Mouse (Mus musculus) cortical plate, adult 2 months (tissue): ENCODE measurements around the gene Gm9736. TPM values are rescaled to one million over a fixed set of nuclear protein-coding genes. Genes with fewer than 3 reads are reported as not detected.
"Not testable (repeated sequence)": the region's sequence is repeated elsewhere in the genome, so short reads cannot be mapped to it uniquely, and the experiment has no call there.

Experiments used
- H3K27ac ChIP-seq: fragments of 200-500 bp; 2 replicates; pipeline ENCODE4 v1.5.1; 2012; ENCODE audit warnings: low read length, control low read depth, inconsistent platforms; ENCODE audit not compliant: insufficient read depth
- H3K4me1 ChIP-seq: fragments of 200-500 bp; 2 replicates; pipeline ENCODE4 v1.6.1; 2011; ENCODE audit warnings: low read length; ENCODE audit not compliant: control insufficient read depth, insufficient read depth
- H3K4me3 ChIP-seq: fragments of 200-500 bp; 2 replicates; pipeline ENCODE4 v1.5.1; 2011; ENCODE audit warnings: mild to moderate bottlenecking, low read length, control low read depth; ENCODE audit not compliant: insufficient read depth
- CTCF ChIP-seq: fragments of 200-500 bp; IDR thresholded peaks from 2 replicates; pipeline ENCODE4 v1.5.1; 2011; ENCODE audit warnings: mild to moderate bottlenecking, control low read depth, low read length; ENCODE audit not compliant: insufficient read depth; ENCODE audit errors: extremely low read depth
- POLR2A ChIP-seq: fragments of 200-500 bp; IDR thresholded peaks from 2 replicates; pipeline ENCODE4 v1.6.1; 2011; ENCODE audit warnings: mild to moderate bottlenecking, low read length, control low read depth; ENCODE audit not compliant: insufficient read depth; ENCODE audit errors: extremely low read depth
- polyA plus RNA-seq: library from polyadenylated mRNA; depleted of rRNA; stranded (reverse); fragments of >200 nt; gene quantifications from 2 replicates; pipeline ENCODE4 v1.2.3, GENCODE M21; 2012; rRNA removed

The Gm9736 gene
- polyA plus RNA-seq, 1 experiment, result not detected

- Histone ChIP-seq H3K4me3 (no peak overlapping the region), H3K4me1 (no peaks in the 10 kb centered on the region), H3K27ac (no peak overlapping the region)
- TF ChIP-seq POLR2A (no peak), CTCF (no peak)
Observed at GRCm38 (mm10) chr10:77724855-77725254, 26.3 kb downstream of the Gm9736 start.

- H3K4me1 ChIP-seq, H3K4me3 ChIP-seq, H3K27ac ChIP-seq: not testable (repeated sequence)
Observed at GRCm38 (mm10) chr10:77720299-77720698, 30.9 kb downstream of the Gm9736 start, which contains the start of gene Krtap12-1. Krtap12-1 (plus strand) TSS chr10:77720599.

- no peaks in the 10 kb centered on the region for H3K4me1 ChIP-seq
- H3K27ac ChIP-seq, result no peak within 1 kb of the TSS
- no peak within 1 kb of the TSS for H3K4me3 ChIP-seq
- TF ChIP-seq POLR2A, result no peak
- TF ChIP-seq CTCF, result no peak
Observed at GRCm38 (mm10) chr10:77715507-77715906, 35.6 kb downstream of the Gm9736 start, which contains the start of gene Gm10142. Gm10142 (plus strand) TSS chr10:77715807.

- TF ChIP-seq POLR2A (no peak), CTCF (no peak)
- Histone ChIP-seq H3K27ac (no peak overlapping the region), H3K4me3 (no peak overlapping the region), H3K4me1 (no peaks in the 10 kb centered on the region)
Observed at GRCm38 (mm10) chr10:77713734-77714133, 37.4 kb downstream of the Gm9736 start.

- H3K27ac ChIP-seq, H3K4me3 ChIP-seq, H3K4me1 ChIP-seq: not testable (repeated sequence)
Observed at GRCm38 (mm10) chr10:77711157-77711556, 40.0 kb downstream of the Gm9736 start, which contains the start of gene Gm10024. Gm10024 (plus strand) TSS chr10:77711457.

- Histone ChIP-seq H3K27ac (no peak overlapping the region), H3K4me3 (no peak overlapping the region), H3K4me1 (no peaks in the 10 kb centered on the region)
- TF ChIP-seq POLR2A (no peak), CTCF (no peak)
Observed at GRCm38 (mm10) chr10:77709831-77710230, 41.3 kb downstream of the Gm9736 start.

- Histone ChIP-seq H3K4me3 (no peak within 1 kb of the TSS), H3K4me1 (no peaks in the 10 kb centered on the region)
- TF ChIP-seq CTCF, result no peak
- TF ChIP-seq POLR2A, result no peak
Observed at GRCm38 (mm10) chr10:77706326-77706725, 44.8 kb downstream of the Gm9736 start, which contains the start of gene Gm10272. Gm10272 (plus strand) TSS chr10:77706626.

More at GRCm38 (mm10) chr10:77706326-77706725, 44.8 kb downstream of the Gm9736 start, which contains the start of gene Gm10272:
- H3K27ac ChIP-seq, result no peak within 1 kb of the TSS

Other genes with a start within 250 kb of the Gm9736 start
- 34.5 and 35.1 TPM in 2 replicates for gene Fam207a, start 235.6 kb downstream of the Gm9736 start, polyA plus RNA-seq
- 6.1 and 7.3 TPM in 2 replicates for gene Itgb2, start 221.1 kb downstream of the Gm9736 start, polyA plus RNA-seq
- 111 and 113 TPM in 2 replicates for gene Pttg1ip, start 169.6 kb downstream of the Gm9736 start, polyA plus RNA-seq
- gene Sumo3, start 145.3 kb downstream of the Gm9736 start, polyA plus RNA-seq, result 270 and 272 TPM in 2 replicates
- gene Gm49325, start 145.2 kb downstream of the Gm9736 start, polyA plus RNA-seq, result 9.3 TPM in 1 of 2 replicates, not detected in the other
- 38.8 and 40.7 TPM in 2 replicates for gene Ube2g2, start 129.1 kb downstream of the Gm9736 start, polyA plus RNA-seq
- gene Tspear, start 64.8 kb downstream of the Gm9736 start, polyA plus RNA-seq, result 0.29 TPM in 1 of 2 replicates, not detected in the other
- not detected in 2 replicates for gene Gm19402, start 60.6 kb downstream of the Gm9736 start, polyA plus RNA-seq
- gene Gm9508, start 54.1 kb downstream of the Gm9736 start, polyA plus RNA-seq, result not detected in 2 replicates
- gene Gm10272, start 44.7 kb downstream of the Gm9736 start, polyA plus RNA-seq, result not detected in 2 replicates
- not detected in 2 replicates for gene Gm10024, start 39.9 kb downstream of the Gm9736 start, polyA plus RNA-seq
- gene Gm10142, start 35.5 kb downstream of the Gm9736 start, polyA plus RNA-seq, result not detected in 2 replicates
- not detected in 2 replicates for gene Krtap12-1, start 30.8 kb downstream of the Gm9736 start, polyA plus RNA-seq
- not detected in 2 replicates for gene Gm10100, start 24.9 kb downstream of the Gm9736 start, polyA plus RNA-seq
- gene Gm18596, start 8.7 kb downstream of the Gm9736 start, polyA plus RNA-seq, result not detected in 2 replicates
- not detected in 2 replicates for gene Gm3233, start 8.3 kb upstream of the Gm9736 start, polyA plus RNA-seq
- gene Gm3238, start 20.0 kb upstream of the Gm9736 start, polyA plus RNA-seq, result not detected in 2 replicates
- not detected in 2 replicates for gene Gm7138, start 25.6 kb upstream of the Gm9736 start, polyA plus RNA-seq
- not detected in 2 replicates for gene Gm3250, start 31.2 kb upstream of the Gm9736 start, polyA plus RNA-seq
- not detected in 2 replicates for gene Gm7137, start 36.8 kb upstream of the Gm9736 start, polyA plus RNA-seq
- not detected in 2 replicates for gene Gm9639, start 43.7 kb upstream of the Gm9736 start, polyA plus RNA-seq
- gene Gm19668, start 47.8 kb upstream of the Gm9736 start, polyA plus RNA-seq, result not detected in 2 replicates
- not detected in 2 replicates for gene Gm9507, start 60.5 kb upstream of the Gm9736 start, polyA plus RNA-seq
- gene Gm2696, start 63.3 kb upstream of the Gm9736 start, polyA plus RNA-seq, result not detected in 2 replicates
- gene Krtap10-4, start 75.7 kb upstream of the Gm9736 start, polyA plus RNA-seq, result not detected in 2 replicates
- gene Krtap10-10, start 84.6 kb upstream of the Gm9736 start, polyA plus RNA-seq, result not detected in 2 replicates
- not detected in 2 replicates for gene Gm36176, start 95.4 kb upstream of the Gm9736 start, polyA plus RNA-seq
- 0.15 TPM in 1 of 2 replicates, not detected in the other for gene Gm10318, start 101.5 kb upstream of the Gm9736 start, polyA plus RNA-seq
- gene Gm3285, start 110.6 kb upstream of the Gm9736 start, polyA plus RNA-seq, result not detected in 2 replicates
- 7.3 and 7.7 TPM in 2 replicates for gene Lrrc3, start 151.2 kb upstream of the Gm9736 start, polyA plus RNA-seq
- gene Trpm2, start 219.2 kb upstream of the Gm9736 start, polyA plus RNA-seq, result 30.8 and 32.0 TPM in 2 replicates
- 74.0 and 74.4 TPM in 2 replicates for gene 1810043G02Rik, start 227.2 kb upstream of the Gm9736 start, polyA plus RNA-seq